Mouse (Mus musculus) thymus, adult 2 months (tissue): ENCODE measurements around the gene Vps39. TPM values are rescaled to one million over a fixed set of nuclear protein-coding genes. Genes with fewer than 3 reads are reported as not detected.

Experiments
- DNase-seq: peaks from one replicate; pipeline ENCODE4 v3.0.0; 2021
- H3K27ac ChIP-seq: fragments of 200-500 bp; 2 replicates; pipeline ENCODE4 v1.5.1; 2012; ENCODE audit warnings: low read length, control low read depth; ENCODE audit not compliant: control insufficient read depth, insufficient read depth
- H3K27me3 ChIP-seq: fragments of 200-500 bp; 2 replicates; pipeline ENCODE4 v1.6.1; 2012; ENCODE audit warnings: mild to moderate bottlenecking, low read length, moderate library complexity, mixed read lengths; ENCODE audit not compliant: control insufficient read depth, insufficient read depth
- H3K36me3 ChIP-seq: fragments of 200-500 bp; 2 replicates; pipeline ENCODE4 v1.6.1; 2012; ENCODE audit warnings: mild to moderate bottlenecking, low read length, moderate library complexity; ENCODE audit not compliant: control insufficient read depth, insufficient read depth
- H3K4me1 ChIP-seq: fragments of 200-500 bp; replicated peaks from 2 replicates; pipeline ENCODE4 v1.6.1; 2012; ENCODE audit warnings: low read length; ENCODE audit not compliant: control insufficient read depth, insufficient read depth
- H3K4me3 ChIP-seq: fragments of 200-500 bp; 2 replicates; pipeline ENCODE4 v1.5.1; 2012; ENCODE audit warnings: mild to moderate bottlenecking, low read length, control low read depth, moderate library complexity; ENCODE audit not compliant: control insufficient read depth, insufficient read depth
- CTCF ChIP-seq: fragments of 200-500 bp; IDR thresholded peaks from 2 replicates; pipeline ENCODE4 v1.5.1; 2012; ENCODE audit warnings: mild to moderate bottlenecking, control low read depth, low read length, moderate library complexity, borderline replicate concordance; ENCODE audit not compliant: control insufficient read depth, poor library complexity, insufficient read depth; ENCODE audit errors: extremely low read depth
- POLR2A ChIP-seq: fragments of 200-500 bp; IDR thresholded peaks from 2 replicates; pipeline ENCODE4 v1.6.1; 2012; ENCODE audit warnings: mild to moderate bottlenecking, low read length, control low read depth, moderate library complexity; ENCODE audit not compliant: control insufficient read depth, poor library complexity, insufficient read depth; ENCODE audit errors: extremely low read depth
- WGBS: fragments of 180-500 bp; shearing (Covaris S2); methylation state at CpG from one replicate; pipeline ENCODE4 v1.1.7; 2018; 5-methylcytosine and 5-hydroxymethylcytosine counted together
- polyA plus RNA-seq: library from polyadenylated mRNA; depleted of rRNA; stranded (reverse); fragments of >200 nt; gene quantifications from 2 replicates; pipeline ENCODE4 v1.2.3, GENCODE M21; 2012

The Vps39 gene
- polyA plus RNA-seq, 1 experiment = 40.8 TPM

DNA sequence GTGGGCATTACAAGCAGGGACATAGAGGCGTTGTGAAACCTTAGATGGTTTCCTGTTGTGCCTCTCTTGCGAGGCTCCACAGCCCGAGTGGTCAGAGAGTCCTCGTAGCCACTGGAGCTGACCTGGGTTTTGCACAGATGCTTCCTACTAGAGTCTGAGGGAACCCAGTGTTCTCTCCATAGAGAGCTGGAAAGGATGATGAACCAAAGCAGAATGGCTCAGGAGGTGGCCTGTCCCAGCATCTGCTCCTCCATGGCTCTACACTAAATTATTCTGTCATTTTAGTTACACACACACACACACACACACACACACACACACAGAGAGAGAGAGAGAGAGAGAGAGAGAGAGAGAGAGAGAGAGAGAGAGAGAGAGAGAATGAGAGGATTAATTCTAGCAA, 67.3 kb downstream of the Vps39 start:
- DNase-seq = no peak
- 76% methylated on average over 4 of the region's 4 CpGs for WGBS
- H3K4me1 ChIP-seq = no peaks in the 10 kb centered on the region
- no peaks in the 10 kb centered on the region for H3K36me3 ChIP-seq
- H3K27ac ChIP-seq = no peak overlapping the region
- no peaks in the 10 kb centered on the region for H3K27me3 ChIP-seq
- no peak for TF ChIP-seq CTCF
- TF ChIP-seq POLR2A = no peak
- H3K4me3 ChIP-seq = no peak overlapping the region

DNA sequence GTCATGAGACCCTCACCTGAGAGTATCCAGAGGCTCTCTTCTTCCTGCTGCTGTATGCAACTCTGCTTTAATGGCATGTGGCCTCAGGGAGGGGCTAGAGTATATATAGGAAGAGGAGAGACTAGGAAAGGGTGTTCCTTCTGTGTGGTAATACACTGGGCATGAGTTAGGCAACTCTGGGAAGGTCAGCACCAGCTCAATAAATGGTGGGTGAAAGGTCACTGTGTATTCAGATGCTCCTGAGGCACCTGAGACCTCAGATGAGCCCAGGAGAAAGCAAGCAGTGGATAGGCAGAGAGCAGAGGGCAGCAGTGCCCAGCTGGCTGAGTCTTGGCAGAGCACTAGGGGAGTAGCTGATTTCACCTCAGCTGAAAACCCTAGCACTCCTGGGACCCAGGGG, 68.2 kb downstream of the Vps39 start:
- no peak for DNase-seq
- no peak for TF ChIP-seq CTCF
- TF ChIP-seq POLR2A = no peak
- H3K4me3 ChIP-seq = no peak overlapping the region
- H3K36me3 ChIP-seq = no peaks in the 10 kb centered on the region
- no peak overlapping the region for H3K27ac ChIP-seq
- H3K4me1 ChIP-seq = no peaks in the 10 kb centered on the region
- no peaks in the 10 kb centered on the region for H3K27me3 ChIP-seq

DNA sequence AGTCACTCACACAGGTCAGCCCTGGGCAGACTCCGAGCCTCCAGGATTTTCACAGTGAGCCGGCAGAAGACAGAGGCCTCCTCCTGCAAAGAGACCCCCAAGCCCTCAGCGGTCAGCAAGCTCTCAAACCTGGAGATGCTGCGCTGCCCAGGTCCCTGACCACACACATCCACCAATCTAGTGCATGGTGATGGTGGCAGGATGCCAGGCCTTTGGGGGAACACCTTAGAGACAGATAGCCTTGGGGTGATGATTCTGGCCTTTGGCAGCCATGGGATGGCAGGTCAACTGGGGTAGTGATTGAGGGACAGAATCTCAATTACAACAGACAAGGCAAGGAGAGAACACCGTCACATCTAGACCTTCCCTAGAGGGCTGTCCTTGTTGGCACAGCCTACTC, 68.8 kb downstream of the Vps39 start:
- no peak overlapping the region for H3K4me3 ChIP-seq
- H3K4me1 ChIP-seq = no peaks in the 10 kb centered on the region
- TF ChIP-seq CTCF = no peak
- TF ChIP-seq POLR2A = no peak
- H3K36me3 ChIP-seq = no peaks in the 10 kb centered on the region
- no peaks in the 10 kb centered on the region for H3K27me3 ChIP-seq
- DNase-seq = no peak
- H3K27ac ChIP-seq = no peak overlapping the region
- WGBS = 93% methylated on average over 5 of the region's 5 CpGs

DNA sequence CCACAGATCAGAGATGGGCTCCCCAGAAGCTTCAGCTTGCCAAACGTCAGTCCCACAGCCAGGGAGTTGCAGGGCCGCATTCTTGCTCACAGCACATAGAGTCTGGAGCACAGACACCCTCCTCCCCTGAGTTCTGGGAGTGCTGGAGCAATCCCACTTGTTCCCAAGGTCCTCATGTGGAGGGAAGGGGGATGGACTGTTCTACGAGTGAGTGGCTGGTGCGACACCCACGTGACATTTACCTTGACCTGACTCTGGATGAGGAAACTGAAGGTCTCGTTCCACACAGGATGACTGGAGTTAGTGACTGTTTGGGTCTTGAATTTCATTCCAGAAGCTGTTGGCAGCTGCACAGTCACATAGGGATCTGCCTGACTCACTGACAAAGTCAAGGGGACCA, 69.4 kb downstream of the Vps39 start:
- Histone ChIP-seq H3K27me3 (no peaks in the 10 kb centered on the region), H3K27ac (no peak overlapping the region), H3K4me1 (no peaks in the 10 kb centered on the region), H3K36me3 (no peaks in the 10 kb centered on the region), H3K4me3 (no peak overlapping the region)
- WGBS = 82% methylated on average over 6 of the region's 6 CpGs
- no peak for TF ChIP-seq POLR2A
- no peak for TF ChIP-seq CTCF
- DNase-seq = no peak

DNA sequence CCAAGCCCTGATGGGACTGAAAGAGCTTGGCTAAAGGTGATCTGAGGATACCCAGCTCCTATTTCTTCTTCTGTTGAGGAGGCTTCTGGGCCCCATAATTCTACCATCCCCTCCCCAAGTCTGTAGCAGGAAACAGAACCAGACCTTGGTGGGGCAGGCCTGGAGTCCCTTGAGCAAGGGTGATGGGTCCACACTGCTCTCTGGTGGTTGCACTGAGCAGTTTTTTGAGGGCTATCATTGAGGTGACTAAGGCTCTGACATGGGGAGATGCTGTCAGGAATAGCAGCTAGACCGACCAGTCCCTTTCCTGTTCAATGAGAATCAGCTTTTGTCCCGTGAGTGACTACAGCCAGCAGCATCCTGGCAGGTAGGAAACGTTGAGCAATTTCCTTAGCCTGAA, 71.7 kb downstream of the Vps39 start:
- TF ChIP-seq CTCF = no peak
- TF ChIP-seq POLR2A = no peak
- no peaks in the 10 kb centered on the region for H3K4me1 ChIP-seq
- no peak overlapping the region for H3K27ac ChIP-seq
- H3K36me3 ChIP-seq = no peaks in the 10 kb centered on the region
- WGBS = 54% methylated on average over 3 of the region's 3 CpGs
- no peak for DNase-seq
- no peaks in the 10 kb centered on the region for H3K27me3 ChIP-seq
- H3K4me3 ChIP-seq = no peak overlapping the region

DNA sequence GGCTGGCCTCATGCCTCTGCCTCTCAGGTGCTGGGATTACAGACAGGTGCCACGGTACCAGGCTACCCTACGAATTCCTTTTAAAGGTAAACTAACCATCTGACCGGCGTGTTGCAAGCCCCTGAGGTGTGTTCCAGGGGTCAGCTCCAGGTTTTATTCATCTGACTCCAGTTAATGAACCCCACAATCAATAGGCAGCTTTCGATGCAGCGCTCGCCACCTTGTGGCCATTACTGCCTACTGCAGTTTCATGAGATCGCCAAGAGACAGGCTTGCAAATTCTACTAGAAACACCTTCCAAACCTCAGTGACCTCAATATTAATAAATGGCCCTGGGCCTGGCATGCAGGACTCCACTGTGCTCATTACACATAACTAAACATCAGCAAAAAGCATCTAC, 73.0 kb downstream of the Vps39 start:
- Histone ChIP-seq H3K4me1 (no peaks in the 10 kb centered on the region), H3K4me3 (no peak overlapping the region), H3K27ac (no peak overlapping the region), H3K27me3 (no peaks in the 10 kb centered on the region), H3K36me3 (no peaks in the 10 kb centered on the region)
- peak; percentile 51 for DNase-seq
- no peak for TF ChIP-seq POLR2A
- TF ChIP-seq CTCF = peak; percentile 55; the same call in 1 of the 2 replicates
- 19% methylated on average over 8 of the region's 8 CpGs for WGBS

DNA sequence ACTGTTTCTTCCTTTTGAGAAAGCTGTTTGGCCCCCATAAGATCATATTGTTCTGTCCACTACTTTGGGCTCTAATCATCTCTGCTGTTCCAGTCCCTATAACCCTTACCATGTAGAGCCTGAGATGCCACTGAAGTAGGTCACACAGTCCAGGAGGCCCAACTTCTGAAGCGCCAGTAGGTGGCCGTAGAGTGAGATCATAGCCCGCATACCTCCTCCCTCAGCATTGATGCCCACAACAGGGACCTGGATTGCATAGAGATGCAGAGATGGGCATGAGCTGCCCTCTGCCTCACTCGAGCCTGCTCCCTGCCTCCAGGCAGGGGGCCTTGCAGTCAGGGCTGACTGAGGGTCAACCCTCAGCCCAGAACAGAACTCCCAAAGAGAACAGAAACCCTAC, 76.0 kb downstream of the Vps39 start:
- no peak overlapping the region for H3K27ac ChIP-seq
- no peak overlapping the region for H3K4me3 ChIP-seq
- DNase-seq = no peak
- H3K36me3 ChIP-seq = no peaks in the 10 kb centered on the region
- TF ChIP-seq POLR2A (no peak), CTCF (no peak)
- 83% methylated on average over 4 of the region's 4 CpGs for WGBS
- no peaks in the 10 kb centered on the region for H3K27me3 ChIP-seq
- no peaks in the 10 kb centered on the region for H3K4me1 ChIP-seq
